In genomic region chr10:128095003-128095636, GRCm38 (mm10) we compare ENCODE assay signal across 7 mouse cellular contexts. TPM values are rescaled to one million over a fixed set of nuclear protein-coding genes. Genes with fewer than 3 reads are reported as not detected.
DNase-seq lines count a peak whose midpoint lies in the region; ATAC-seq and TF ChIP-seq lines count a peak whose summit lies in the region.

No protein-coding gene starts in this region.

- TF ChIP-seq CTCF in hindbrain, postnatal 0 days (IDR thresholded peaks at IDR 0.05; ENCODE audit: low read depth): no peak
- no peak for TF ChIP-seq CTCF in small intestine, adult 2 months (IDR thresholded peaks at IDR 0.05; ENCODE audit: extremely low read depth, insufficient read length, insufficient replicate concordance, low read depth, low read length)

- H3K27ac ChIP-seq in lung, embryonic 16.5 days (ENCODE audit: low read length): no peak overlapping the region
- peak overlapping the region; percentile 40; the same call in 1 of the 2 replicates for H3K27ac ChIP-seq in embryonic facial prominence, embryonic 13.5 days
- no peak overlapping the region for H3K27ac ChIP-seq in hindbrain, postnatal 0 days
- H3K27ac ChIP-seq in small intestine, adult 2 months (ENCODE audit: insufficient read depth, low read depth, low read length): peak overlapping the region; percentile 59

- no peak for DNase-seq in lung, postnatal 14 days
- no peak for DNase-seq in hindbrain, postnatal 0 days (ENCODE audit: low spot score)
- no peak for DNase-seq in urinary bladder, postnatal 10 days (ENCODE audit: low spot score)
- DNase-seq in cerebellum, postnatal 4 days (ENCODE audit: low spot score in 2 of 2): no peak

- H3K4me3 ChIP-seq in lung, embryonic 16.5 days (ENCODE audit: low read length): peak overlapping the region; percentile 40
- H3K4me3 ChIP-seq in embryonic facial prominence, embryonic 13.5 days: peak overlapping the region; percentile 74
- H3K4me3 ChIP-seq in hindbrain, postnatal 0 days (ENCODE audit: low read length): no peak overlapping the region
- H3K4me3 ChIP-seq in small intestine, adult 2 months (ENCODE audit: low read depth, low read length): peak overlapping the region; percentile 42; the same call in 1 of the 2 replicates

- H3K4me1 ChIP-seq in lung, embryonic 16.5 days (replicated peaks; ENCODE audit: control insufficient read depth, insufficient read depth, low read length): peaks cover 42% of the 10 kb centered on the region
- H3K4me1 ChIP-seq in embryonic facial prominence, embryonic 13.5 days: peaks cover 58% of the 10 kb centered on the region
- peaks cover 27% of the 10 kb centered on the region for H3K4me1 ChIP-seq in hindbrain, postnatal 0 days (ENCODE audit: insufficient read depth, low read length)
- peaks cover 11% of the 10 kb centered on the region; the same call in 1 of the 2 replicates for H3K4me1 ChIP-seq in small intestine, adult 2 months (ENCODE audit: control insufficient read depth, insufficient read depth, insufficient read length, low read length)

- H3K4me2 ChIP-seq in lung, embryonic 16.5 days (ENCODE audit: low read depth, low read length): peak overlapping the region; percentile 70
- H3K4me2 ChIP-seq in embryonic facial prominence, embryonic 13.5 days: peak overlapping the region; percentile 92
- H3K4me2 ChIP-seq in hindbrain, postnatal 0 days (ENCODE audit: low read depth, low read length): peak overlapping the region; percentile 88

- H3K27me3 ChIP-seq in lung, embryonic 16.5 days (ENCODE audit: control insufficient read depth, insufficient read depth, low read depth, low read length): no peaks in the 10 kb centered on the region
- no peaks in the 10 kb centered on the region for H3K27me3 ChIP-seq in embryonic facial prominence, embryonic 13.5 days
- H3K27me3 ChIP-seq in hindbrain, postnatal 0 days (ENCODE audit: insufficient read depth, low read length): no peaks in the 10 kb centered on the region
- no peaks in the 10 kb centered on the region for H3K27me3 ChIP-seq in small intestine, adult 2 months (ENCODE audit: control insufficient read depth, insufficient read depth, low read length)

- no peak for ATAC-seq in lung, embryonic 16.5 days (ENCODE audit: low read depth)
- no peak for ATAC-seq in embryonic facial prominence, embryonic 13.5 days (ENCODE audit: insufficient number of reproducible peaks, insufficient read depth, low FRiP score, low TSS enrichment, low read depth)
- ATAC-seq in hindbrain, postnatal 0 days: no peak

- WGBS in lung, embryonic 16.5 days: 34% methylated on average over 9 of the region's 9 CpGs
- 21% methylated on average over 9 of the region's 9 CpGs for WGBS in embryonic facial prominence, embryonic 13.5 days
- WGBS in hindbrain, postnatal 0 days: 33% methylated on average over 9 of the region's 9 CpGs
- 33% methylated on average over 9 of the region's 9 CpGs for WGBS in small intestine, adult 2 months

- peaks cover 2% of the 10 kb centered on the region; the same call in 1 of the 2 replicates for H3K36me3 ChIP-seq in lung, embryonic 16.5 days (ENCODE audit: control insufficient read depth, insufficient read depth, low read length)
- H3K36me3 ChIP-seq in embryonic facial prominence, embryonic 13.5 days: peaks cover 4% of the 10 kb centered on the region
- no peaks in the 10 kb centered on the region for H3K36me3 ChIP-seq in hindbrain, postnatal 0 days (ENCODE audit: insufficient read depth, low read length)
- H3K36me3 ChIP-seq in small intestine, adult 2 months (ENCODE audit: control insufficient read depth, insufficient read depth, low read length): 0 out of 2 replicates have a peak, but pooled peaks cover 1% of the 10 kb centered on the region

- no peaks in the 10 kb centered on the region for H3K9me3 ChIP-seq in lung, embryonic 16.5 days (ENCODE audit: control insufficient read depth, low read length)
- H3K9me3 ChIP-seq in embryonic facial prominence, embryonic 13.5 days: no peaks in the 10 kb centered on the region
- H3K9me3 ChIP-seq in hindbrain, postnatal 0 days (ENCODE audit: low read length): no peaks in the 10 kb centered on the region

- peak overlapping the region; percentile 37; the same call in 1 of the 2 replicates for H3K9ac ChIP-seq in lung, embryonic 16.5 days (ENCODE audit: low read length)
- H3K9ac ChIP-seq in embryonic facial prominence, embryonic 13.5 days: no peak overlapping the region
- no peak overlapping the region for H3K9ac ChIP-seq in hindbrain, postnatal 0 days (replicated peaks; ENCODE audit: low read length)

- no peak for TF ChIP-seq POLR2A in small intestine, adult 2 months (IDR thresholded peaks at IDR 0.05; ENCODE audit: low read depth, low read length)

RNA-seq across cellular contexts. Expression of gene Baz2a, which starts 3.7 kb away (rescaled TPM):
- polyA plus RNA-seq in lung, embryonic 16.5 days (2015; fragmentation: Nextera tagmentation; extraction: Ambion mirVana): 10.2 and 11.4 TPM in 2 replicates
- 10.9 and 11.4 TPM in 2 replicates for polyA plus RNA-seq in embryonic facial prominence, embryonic 13.5 days (2015; fragmentation: Nextera tagmentation; extraction: Ambion mirVana)
- total RNA-seq in hindbrain, postnatal 0 days (2014; rRNA removed): 14.3 and 15.0 TPM in 2 replicates
- 10.2 and 10.6 TPM in 2 replicates for polyA plus RNA-seq in hindbrain, postnatal 0 days (2015; fragmentation: Nextera tagmentation; extraction: Ambion mirVana)
- polyA plus RNA-seq in small intestine, adult 2 months (2012; rRNA removed): 14.1 and 30.8 TPM in 2 replicates

RNA-seq across cellular contexts. Expression of gene Atp5b, which starts 12.0 kb away (rescaled TPM):
- polyA plus RNA-seq in lung, embryonic 16.5 days (2015; fragmentation: Nextera tagmentation; extraction: Ambion mirVana): 2,116 and 2,117 TPM in 2 replicates
- 1,953 and 2,050 TPM in 2 replicates for polyA plus RNA-seq in embryonic facial prominence, embryonic 13.5 days (2015; fragmentation: Nextera tagmentation; extraction: Ambion mirVana)
- total RNA-seq in hindbrain, postnatal 0 days (2014; rRNA removed): 6,623 and 6,768 TPM in 2 replicates
- polyA plus RNA-seq in hindbrain, postnatal 0 days (2015; fragmentation: Nextera tagmentation; extraction: Ambion mirVana): 2,401 and 2,438 TPM in 2 replicates
- polyA plus RNA-seq in small intestine, adult 2 months (2012; rRNA removed): 4,528 and 5,521 TPM in 2 replicates

RNA-seq across cellular contexts. Expression of gene Ptges3, which starts 36.4 kb away (rescaled TPM):
- polyA plus RNA-seq in lung, embryonic 16.5 days (2015; fragmentation: Nextera tagmentation; extraction: Ambion mirVana): 432 and 461 TPM in 2 replicates
- 537 and 556 TPM in 2 replicates for polyA plus RNA-seq in embryonic facial prominence, embryonic 13.5 days (2015; fragmentation: Nextera tagmentation; extraction: Ambion mirVana)
- total RNA-seq in hindbrain, postnatal 0 days (2014; rRNA removed): 81.6 and 87.7 TPM in 2 replicates
- polyA plus RNA-seq in hindbrain, postnatal 0 days (2015; fragmentation: Nextera tagmentation; extraction: Ambion mirVana): 417 and 428 TPM in 2 replicates
- polyA plus RNA-seq in small intestine, adult 2 months (2012; rRNA removed): 27.7 and 38.1 TPM in 2 replicates

RNA-seq across cellular contexts. Expression of gene Naca, which starts 59.7 kb away (rescaled TPM):
- polyA plus RNA-seq in lung, embryonic 16.5 days (2015; fragmentation: Nextera tagmentation; extraction: Ambion mirVana): 647 and 740 TPM in 2 replicates
- polyA plus RNA-seq in embryonic facial prominence, embryonic 13.5 days (2015; fragmentation: Nextera tagmentation; extraction: Ambion mirVana): 789 and 900 TPM in 2 replicates
- 295 and 315 TPM in 2 replicates for total RNA-seq in hindbrain, postnatal 0 days (2014; rRNA removed)
- polyA plus RNA-seq in hindbrain, postnatal 0 days (2015; fragmentation: Nextera tagmentation; extraction: Ambion mirVana): 450 and 463 TPM in 2 replicates
- polyA plus RNA-seq in small intestine, adult 2 months (2012; rRNA removed): 134 and 160 TPM in 2 replicates

Comparison
In these comparisons a context has a peak if more than half of its experiments do, and no peak if none do; other contexts are left out.
1. H3K27ac ChIP-seq: peak in embryonic facial prominence, embryonic 13.5 days (single experiment) and small intestine, adult 2 months (single experiment); none in lung, embryonic 16.5 days (single experiment) and hindbrain, postnatal 0 days (single experiment).
2. RNA of gene Ptges3, which starts 36.4 kb away (polyA plus RNA-seq): 537 to 556 TPM in embryonic facial prominence, embryonic 13.5 days, 432 to 461 TPM in lung, embryonic 16.5 days and 417 to 428 TPM in hindbrain, postnatal 0 days; 27.7 to 38.1 TPM in small intestine, adult 2 months; every median in the first group is over 10 times any median in the second.
3. Peak in every context shown above with its lines, with median percentiles within 50 percentile points of each other: H3K4me2 ChIP-seq.